Mouse (Mus musculus): ENCODE data around the gene Stau1. TPM values are rescaled to one million over a fixed set of nuclear protein-coding genes. Genes with fewer than 3 reads are reported as not detected.
A peak's percentile ranks its signal among the peaks of the same experiment; 100 is the strongest.

The Stau1 gene
- polyA plus RNA-seq, 1 experiment from 2014 or later, result 74.7 TPM

DNA sequence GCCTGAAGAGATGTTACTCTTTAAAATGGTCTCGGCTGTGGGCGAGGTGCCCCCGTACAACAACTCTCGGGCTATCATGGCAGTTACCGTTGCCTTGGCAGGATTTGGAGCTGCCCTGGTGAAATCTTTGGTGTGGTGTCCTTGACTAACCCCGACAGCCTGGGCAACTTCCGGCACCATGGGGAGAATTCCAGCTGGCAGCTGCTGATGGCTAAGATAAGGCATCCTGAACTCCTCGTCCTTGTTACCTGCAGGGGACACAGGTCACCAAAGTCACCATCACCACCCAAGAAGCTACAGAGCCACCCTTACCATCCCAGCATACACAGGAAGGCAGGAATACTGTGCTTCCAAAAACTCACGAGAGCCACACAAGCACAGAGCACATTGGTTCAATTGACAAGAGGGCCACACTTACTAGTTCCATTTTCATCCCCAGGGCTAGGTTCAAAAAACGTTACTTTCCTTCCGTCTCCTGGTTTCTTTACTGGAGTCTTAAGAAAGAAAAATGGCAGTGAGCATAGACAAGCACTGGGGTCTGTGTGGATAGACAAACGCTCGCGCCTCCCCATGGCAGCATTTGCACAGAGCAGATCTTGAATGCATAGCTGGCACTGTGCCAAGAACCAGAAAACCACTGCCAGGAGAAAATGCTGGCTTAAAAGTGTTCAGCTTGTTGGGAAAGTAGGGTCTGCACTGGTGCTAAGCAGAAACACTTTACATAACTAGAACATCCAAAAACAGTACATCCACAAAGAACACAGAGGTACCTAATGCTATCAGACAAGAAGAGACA lies 45.0 kb downstream of the Stau1 start:
- Histone ChIP-seq H3K4me1 (ENCODE audit: control insufficient read depth, insufficient read depth, low read length) (no peaks in the 10 kb centered on the region), H3K4me3 (ENCODE audit: low read depth, low read length) (no peak overlapping the region), H3K27ac (replicated peaks; ENCODE audit: low read depth, low read length) (no peak overlapping the region; the same call in 1 of the 2 replicates), H3K36me3 (ENCODE audit: control insufficient read depth, insufficient read depth, low read length) (peaks cover 99% of the 10 kb centered on the region), H3K9me3 (ENCODE audit: control insufficient read depth, low read length) (no peaks in the 10 kb centered on the region), H3K9ac (ENCODE audit: low read depth, low read length) (no peak overlapping the region), H3K27me3 (replicated peaks; ENCODE audit: control insufficient read depth, insufficient read depth, low read length) (no peaks in the 10 kb centered on the region), H3K4me2 (ENCODE audit: low read depth, low read length) (no peak overlapping the region)
- DNase-seq (ENCODE audit: low spot score) (peak; percentile 67), ATAC-seq (ENCODE audit: low read depth) (no peak)
- WGBS, result 68% methylated on average over 14 of the region's 14 CpGs

- Histone ChIP-seq H3K36me3 (ENCODE audit: control insufficient read depth, insufficient read depth, low read length) (peaks cover 97% of the 10 kb centered on the region), H3K9ac (ENCODE audit: low read depth, low read length) (no peak overlapping the region), H3K27ac (replicated peaks; ENCODE audit: low read depth, low read length) (no peak overlapping the region), H3K9me3 (ENCODE audit: control insufficient read depth, low read length) (no peaks in the 10 kb centered on the region), H3K4me2 (ENCODE audit: low read depth, low read length) (no peak overlapping the region), H3K27me3 (replicated peaks; ENCODE audit: control insufficient read depth, insufficient read depth, low read length) (no peaks in the 10 kb centered on the region), H3K4me1 (ENCODE audit: control insufficient read depth, insufficient read depth, low read length) (no peaks in the 10 kb centered on the region), H3K4me3 (ENCODE audit: low read depth, low read length) (no peak overlapping the region)
- no peak for DNase-seq (ENCODE audit: low spot score)
- WGBS, result 85% methylated on average over 10 of the region's 10 CpGs
- ATAC-seq (ENCODE audit: low read depth), result no peak
These were observed 47.2 kb downstream of the Stau1 start for GRCm38 (mm10) chr2:166948936-166949335.

- ATAC-seq (ENCODE audit: low read depth), result no peak
- H3K9me3 ChIP-seq (ENCODE audit: control insufficient read depth, low read length), result no peaks in the 10 kb centered on the region
- no peaks in the 10 kb centered on the region for H3K4me1 ChIP-seq (ENCODE audit: control insufficient read depth, insufficient read depth, low read length)
- no peak overlapping the region for H3K9ac ChIP-seq (ENCODE audit: low read depth, low read length)
- H3K27me3 ChIP-seq (replicated peaks; ENCODE audit: control insufficient read depth, insufficient read depth, low read length), result no peaks in the 10 kb centered on the region
- no peak for DNase-seq (ENCODE audit: low spot score)
- H3K27ac ChIP-seq (replicated peaks; ENCODE audit: low read depth, low read length), result no peak overlapping the region
- H3K4me3 ChIP-seq (ENCODE audit: low read depth, low read length), result no peak overlapping the region
- 53% methylated on average over 1 of the region's 1 CpGs for WGBS
- H3K36me3 ChIP-seq (ENCODE audit: control insufficient read depth, insufficient read depth, low read length), result peaks cover 98% of the 10 kb centered on the region
- H3K4me2 ChIP-seq (ENCODE audit: low read depth, low read length), result no peak overlapping the region
These were observed 47.9 kb downstream of the Stau1 start for GRCm38 (mm10) chr2:166948246-166948645.

- H3K36me3 ChIP-seq (ENCODE audit: control insufficient read depth, insufficient read depth, low read length), result peaks cover 98% of the 10 kb centered on the region
- 58% methylated on average over 4 of the region's 4 CpGs for WGBS
These were observed 50.6 kb downstream of the Stau1 start for GRCm38 (mm10) chr2:166945456-166945855.

GRCm38 (mm10) chr2:166944346-166944745 lies 51.8 kb downstream of the Stau1 start:
- Histone ChIP-seq H3K9ac (ENCODE audit: low read depth, low read length) (no peak overlapping the region), H3K36me3 (ENCODE audit: control insufficient read depth, insufficient read depth, low read length) (peaks cover 95% of the 10 kb centered on the region), H3K9me3 (ENCODE audit: control insufficient read depth, low read length) (no peaks in the 10 kb centered on the region), H3K4me2 (ENCODE audit: low read depth, low read length) (no peak overlapping the region), H3K4me3 (ENCODE audit: low read depth, low read length) (no peak overlapping the region), H3K27me3 (replicated peaks; ENCODE audit: control insufficient read depth, insufficient read depth, low read length) (no peaks in the 10 kb centered on the region), H3K4me1 (ENCODE audit: control insufficient read depth, insufficient read depth, low read length) (no peaks in the 10 kb centered on the region), H3K27ac (replicated peaks; ENCODE audit: low read depth, low read length) (no peak overlapping the region)
- WGBS, result 79% methylated on average over 1 of the region's 1 CpGs
- DNase-seq (ENCODE audit: low spot score) (no peak), ATAC-seq (ENCODE audit: low read depth) (no peak)

More at GRCm38 (mm10) chr2:166945456-166945855, 50.6 kb downstream of the Stau1 start:
- no peak overlapping the region for H3K27ac ChIP-seq (replicated peaks; ENCODE audit: low read depth, low read length)
- no peaks in the 10 kb centered on the region for H3K9me3 ChIP-seq (ENCODE audit: control insufficient read depth, low read length)
- H3K4me3 ChIP-seq (ENCODE audit: low read depth, low read length), result no peak overlapping the region
- H3K9ac ChIP-seq (ENCODE audit: low read depth, low read length), result no peak overlapping the region
- ATAC-seq (ENCODE audit: low read depth), result peak; percentile 58; the same call in 1 of the 2 replicates
- no peaks in the 10 kb centered on the region for H3K4me1 ChIP-seq (ENCODE audit: control insufficient read depth, insufficient read depth, low read length)
- no peak overlapping the region for H3K4me2 ChIP-seq (ENCODE audit: low read depth, low read length)
- peak; percentile 19 for DNase-seq (ENCODE audit: low spot score)
- H3K27me3 ChIP-seq (replicated peaks; ENCODE audit: control insufficient read depth, insufficient read depth, low read length), result no peaks in the 10 kb centered on the region

DNA sequence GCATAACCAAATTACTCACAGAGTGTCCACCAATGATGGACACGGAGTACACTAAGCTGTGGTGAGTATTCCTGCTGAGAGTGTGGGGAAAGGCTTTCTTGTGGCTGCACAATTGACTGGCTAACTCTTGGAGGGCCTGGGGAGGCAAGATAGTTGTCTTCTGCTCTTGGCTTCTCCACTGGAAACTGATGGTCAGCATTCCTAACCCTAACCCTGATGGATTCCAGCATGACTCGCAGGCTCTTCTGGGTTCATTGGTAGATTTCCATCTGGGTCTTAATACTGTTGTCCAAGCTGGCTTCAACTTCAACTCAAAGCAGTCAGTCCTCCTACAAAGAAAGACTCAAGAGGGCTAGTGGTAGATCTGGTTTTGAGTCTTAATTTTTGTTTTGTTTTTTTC lies 53.0 kb downstream of the Stau1 start:
- Histone ChIP-seq H3K4me2 (ENCODE audit: low read depth, low read length) (no peak overlapping the region), H3K9me3 (ENCODE audit: control insufficient read depth, low read length) (no peaks in the 10 kb centered on the region), H3K27me3 (replicated peaks; ENCODE audit: control insufficient read depth, insufficient read depth, low read length) (no peaks in the 10 kb centered on the region), H3K4me3 (ENCODE audit: low read depth, low read length) (no peak overlapping the region), H3K9ac (ENCODE audit: low read depth, low read length) (no peak overlapping the region), H3K36me3 (ENCODE audit: control insufficient read depth, insufficient read depth, low read length) (peaks cover 95% of the 10 kb centered on the region), H3K4me1 (ENCODE audit: control insufficient read depth, insufficient read depth, low read length) (no peaks in the 10 kb centered on the region), H3K27ac (replicated peaks; ENCODE audit: low read depth, low read length) (no peak overlapping the region)
- ATAC-seq (ENCODE audit: low read depth) (no peak), DNase-seq (ENCODE audit: low spot score) (no peak)
- 85% methylated on average over 2 of the region's 2 CpGs for WGBS

DNA sequence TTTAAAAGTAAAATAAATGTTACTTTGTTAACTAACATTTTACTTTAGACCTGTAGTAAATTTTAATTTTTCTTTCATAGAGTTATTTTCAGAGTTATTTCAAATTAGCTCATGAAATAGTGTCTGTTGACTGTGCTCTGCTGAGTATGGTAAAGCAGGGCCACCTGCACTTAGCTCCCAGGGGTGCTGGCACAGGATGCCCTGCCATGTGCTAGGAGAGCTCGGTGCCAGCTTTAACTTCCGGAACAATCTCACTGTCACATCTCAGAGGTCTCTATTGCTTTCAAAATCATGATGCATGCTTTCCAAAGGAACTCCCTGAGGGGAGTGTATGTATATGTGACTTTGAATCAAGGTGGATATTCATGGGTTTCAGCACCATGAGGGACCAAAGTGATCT lies 59.9 kb downstream of the Stau1 start:
- peaks cover 93% of the 10 kb centered on the region for H3K36me3 ChIP-seq (ENCODE audit: control insufficient read depth, insufficient read depth, low read length)
- WGBS, result 88% methylated on average over 2 of the region's 2 CpGs
- no peak for ATAC-seq (ENCODE audit: low read depth)
- H3K27ac ChIP-seq (replicated peaks; ENCODE audit: low read depth, low read length), result no peak overlapping the region
- no peaks in the 10 kb centered on the region for H3K9me3 ChIP-seq (ENCODE audit: control insufficient read depth, low read length)
- H3K9ac ChIP-seq (ENCODE audit: low read depth, low read length), result no peak overlapping the region
- H3K4me1 ChIP-seq (ENCODE audit: control insufficient read depth, insufficient read depth, low read length), result no peaks in the 10 kb centered on the region
- no peaks in the 10 kb centered on the region for H3K27me3 ChIP-seq (replicated peaks; ENCODE audit: control insufficient read depth, insufficient read depth, low read length)
- H3K4me3 ChIP-seq (ENCODE audit: low read depth, low read length), result no peak overlapping the region
- H3K4me2 ChIP-seq (ENCODE audit: low read depth, low read length), result no peak overlapping the region
- no peak for DNase-seq (ENCODE audit: low spot score)

GRCm38 (mm10) chr2:166935582-166935981 lies 60.5 kb downstream of the Stau1 start:
- ATAC-seq (ENCODE audit: low read depth) (no peak), DNase-seq (ENCODE audit: low spot score) (no peak)
- Histone ChIP-seq H3K4me1 (ENCODE audit: control insufficient read depth, insufficient read depth, low read length) (no peaks in the 10 kb centered on the region), H3K27me3 (replicated peaks; ENCODE audit: control insufficient read depth, insufficient read depth, low read length) (no peaks in the 10 kb centered on the region), H3K4me2 (ENCODE audit: low read depth, low read length) (no peak overlapping the region), H3K9me3 (ENCODE audit: control insufficient read depth, low read length) (no peaks in the 10 kb centered on the region), H3K36me3 (ENCODE audit: control insufficient read depth, insufficient read depth, low read length) (peaks cover 93% of the 10 kb centered on the region), H3K27ac (replicated peaks; ENCODE audit: low read depth, low read length) (no peak overlapping the region), H3K9ac (ENCODE audit: low read depth, low read length) (no peak overlapping the region), H3K4me3 (ENCODE audit: low read depth, low read length) (no peak overlapping the region)
- 91% methylated on average over 7 of the region's 7 CpGs for WGBS

DNA sequence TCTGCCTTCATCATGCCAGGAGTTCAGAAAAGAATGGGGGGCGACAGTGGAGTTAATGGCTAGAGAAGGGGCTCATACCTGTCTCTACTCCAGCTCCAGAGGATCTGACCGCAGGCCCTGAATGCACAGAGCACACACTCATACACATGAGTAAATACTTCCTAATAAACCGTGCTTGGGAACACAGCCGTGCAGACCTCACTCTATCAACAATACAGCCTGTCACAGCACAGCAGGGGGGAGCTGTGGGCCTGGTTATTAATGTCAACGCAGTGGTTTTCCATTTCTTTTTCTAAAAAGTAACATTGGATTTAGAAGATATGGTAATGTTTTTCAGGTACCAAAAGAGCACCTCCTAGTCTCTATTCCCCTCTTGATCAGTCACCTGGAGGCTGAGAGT lies 61.7 kb downstream of the Stau1 start:
- no peaks in the 10 kb centered on the region for H3K4me1 ChIP-seq (ENCODE audit: control insufficient read depth, insufficient read depth, low read length)
- DNase-seq (ENCODE audit: low spot score) (no peak), ATAC-seq (ENCODE audit: low read depth) (no peak)
- no peaks in the 10 kb centered on the region for H3K27me3 ChIP-seq (replicated peaks; ENCODE audit: control insufficient read depth, insufficient read depth, low read length)
- no peak overlapping the region for H3K4me3 ChIP-seq (ENCODE audit: low read depth, low read length)
- H3K4me2 ChIP-seq (ENCODE audit: low read depth, low read length), result no peak overlapping the region
- no peaks in the 10 kb centered on the region for H3K9me3 ChIP-seq (ENCODE audit: control insufficient read depth, low read length)
- H3K27ac ChIP-seq (replicated peaks; ENCODE audit: low read depth, low read length), result no peak overlapping the region
- H3K36me3 ChIP-seq (ENCODE audit: control insufficient read depth, insufficient read depth, low read length), result peaks cover 95% of the 10 kb centered on the region
- 87% methylated on average over 5 of the region's 5 CpGs for WGBS
- no peak overlapping the region for H3K9ac ChIP-seq (ENCODE audit: low read depth, low read length)
